Mouse (Mus musculus): ENCODE measurements around the gene Vsnl1.

GRCm38 (mm10) chr12:11317671-11318070, 118.7 kb downstream of the Vsnl1 start:
- no peak for TF ChIP-seq CTCF (conservative IDR thresholded peaks at IDR 0.05; ENCODE audit: insufficient read depth, insufficient read length, low read depth, low read length)
- no peak for TF ChIP-seq POLR2A (IDR thresholded peaks at IDR 0.05; ENCODE audit: low read depth, low read length)
